Mouse (Mus musculus): ENCODE results near the gene Actn1. TPM values are rescaled to one million over a fixed set of nuclear protein-coding genes. Genes with fewer than 3 reads are reported as not detected.

Gene Actn1
- polyA plus RNA-seq, 1 experiment from 2014 or later, result 32.5 TPM

GRCm38 (mm10) chr12:80191371-80191770, 68.8 kb downstream of the Actn1 start:
- no peak overlapping the region for H3K9ac ChIP-seq (ENCODE audit: low read depth, low read length)
- TF ChIP-seq CTCF (IDR thresholded peaks at IDR 0.05; ENCODE audit: low read depth), result no peak
- ATAC-seq (replicated peaks; ENCODE audit: low FRiP score, low read depth) (no peak), DNase-seq (ENCODE audit: low spot score) (no peak)
- no peaks in the 10 kb centered on the region for H3K27me3 ChIP-seq (ENCODE audit: insufficient read depth, low read length)
- H3K4me3 ChIP-seq (replicated peaks; ENCODE audit: low read depth, low read length), result no peak overlapping the region
- H3K4me2 ChIP-seq (ENCODE audit: low read length), result no peak overlapping the region
- no peaks in the 10 kb centered on the region for H3K4me1 ChIP-seq (replicated peaks; ENCODE audit: insufficient read depth, low read length)
- H3K27ac ChIP-seq, result no peak overlapping the region
- H3K9me3 ChIP-seq (replicated peaks; ENCODE audit: low read length), result no peaks in the 10 kb centered on the region
- 70% methylated on average over 6 of the region's 6 CpGs for WGBS
- peaks cover 75% of the 10 kb centered on the region for H3K36me3 ChIP-seq (ENCODE audit: insufficient read depth, low read length)

GRCm38 (mm10) chr12:80190915-80191314, 69.3 kb downstream of the Actn1 start:
- H3K4me3 ChIP-seq (replicated peaks; ENCODE audit: low read depth, low read length), result no peak overlapping the region
- 90% methylated on average over 10 of the region's 10 CpGs for WGBS
- no peaks in the 10 kb centered on the region for H3K4me1 ChIP-seq (replicated peaks; ENCODE audit: insufficient read depth, low read length)
- DNase-seq (ENCODE audit: low spot score) (no peak), ATAC-seq (replicated peaks; ENCODE audit: low FRiP score, low read depth) (no peak)
- no peaks in the 10 kb centered on the region for H3K27me3 ChIP-seq (ENCODE audit: insufficient read depth, low read length)
- no peak overlapping the region for H3K9ac ChIP-seq (ENCODE audit: low read depth, low read length)
- no peak for TF ChIP-seq CTCF (IDR thresholded peaks at IDR 0.05; ENCODE audit: low read depth)
- no peak overlapping the region for H3K27ac ChIP-seq
- H3K36me3 ChIP-seq (ENCODE audit: insufficient read depth, low read length), result peaks cover 74% of the 10 kb centered on the region
- no peak overlapping the region for H3K4me2 ChIP-seq (ENCODE audit: low read length)
- no peaks in the 10 kb centered on the region for H3K9me3 ChIP-seq (replicated peaks; ENCODE audit: low read length)

- no peak overlapping the region for H3K9ac ChIP-seq (ENCODE audit: low read depth, low read length)
- peaks cover 73% of the 10 kb centered on the region for H3K36me3 ChIP-seq (ENCODE audit: insufficient read depth, low read length)
- ATAC-seq (replicated peaks; ENCODE audit: low FRiP score, low read depth), result no peak
- no peak for TF ChIP-seq CTCF (IDR thresholded peaks at IDR 0.05; ENCODE audit: low read depth)
- H3K27me3 ChIP-seq (ENCODE audit: insufficient read depth, low read length), result no peaks in the 10 kb centered on the region
- no peak overlapping the region for H3K4me2 ChIP-seq (ENCODE audit: low read length)
- 71% methylated on average over 5 of the region's 5 CpGs for WGBS
- no peak overlapping the region for H3K4me3 ChIP-seq (replicated peaks; ENCODE audit: low read depth, low read length)
- no peak overlapping the region for H3K27ac ChIP-seq
- DNase-seq (ENCODE audit: low spot score), result no peak
- no peaks in the 10 kb centered on the region for H3K9me3 ChIP-seq (replicated peaks; ENCODE audit: low read length)
- no peaks in the 10 kb centered on the region for H3K4me1 ChIP-seq (replicated peaks; ENCODE audit: insufficient read depth, low read length)
Measured at GRCm38 (mm10) chr12:80184041-80184440, 76.1 kb downstream of the Actn1 start.

- peaks cover 67% of the 10 kb centered on the region for H3K36me3 ChIP-seq (ENCODE audit: insufficient read depth, low read length)
- DNase-seq (ENCODE audit: low spot score), result no peak
- H3K4me1 ChIP-seq (replicated peaks; ENCODE audit: insufficient read depth, low read length), result no peaks in the 10 kb centered on the region
- TF ChIP-seq CTCF (IDR thresholded peaks at IDR 0.05; ENCODE audit: low read depth), result no peak
- H3K4me2 ChIP-seq (ENCODE audit: low read length), result no peak overlapping the region
- H3K4me3 ChIP-seq (replicated peaks; ENCODE audit: low read depth, low read length), result no peak overlapping the region
- H3K27ac ChIP-seq, result no peak overlapping the region
- H3K9ac ChIP-seq (ENCODE audit: low read depth, low read length), result no peak overlapping the region
- WGBS, result 68% methylated on average over 2 of the region's 2 CpGs
- no peaks in the 10 kb centered on the region for H3K9me3 ChIP-seq (replicated peaks; ENCODE audit: low read length)
- no peak for ATAC-seq (replicated peaks; ENCODE audit: low FRiP score, low read depth)
- H3K27me3 ChIP-seq (ENCODE audit: insufficient read depth, low read length), result no peaks in the 10 kb centered on the region
Measured at GRCm38 (mm10) chr12:80181831-80182230, 78.3 kb downstream of the Actn1 start.

GRCm38 (mm10) chr12:80178035-80178434, 82.1 kb downstream of the Actn1 start:
- Histone ChIP-seq H3K27ac (no peak overlapping the region), H3K4me3 (replicated peaks; ENCODE audit: low read depth, low read length) (no peak overlapping the region), H3K36me3 (ENCODE audit: insufficient read depth, low read length) (peaks cover 71% of the 10 kb centered on the region), H3K4me2 (ENCODE audit: low read length) (no peak overlapping the region), H3K9ac (ENCODE audit: low read depth, low read length) (no peak overlapping the region), H3K4me1 (replicated peaks; ENCODE audit: insufficient read depth, low read length) (no peaks in the 10 kb centered on the region), H3K9me3 (replicated peaks; ENCODE audit: low read length) (no peaks in the 10 kb centered on the region), H3K27me3 (ENCODE audit: insufficient read depth, low read length) (no peaks in the 10 kb centered on the region)
- ATAC-seq (replicated peaks; ENCODE audit: low FRiP score, low read depth) (no peak), DNase-seq (ENCODE audit: low spot score) (no peak)
- WGBS, result 81% methylated on average over 10 of the region's 10 CpGs
- no peak for TF ChIP-seq CTCF (IDR thresholded peaks at IDR 0.05; ENCODE audit: low read depth)

- ATAC-seq (replicated peaks; ENCODE audit: low FRiP score, low read depth) (no peak), DNase-seq (ENCODE audit: low spot score) (no peak)
- H3K27ac ChIP-seq, result no peak overlapping the region
- no peak for TF ChIP-seq CTCF (IDR thresholded peaks at IDR 0.05; ENCODE audit: low read depth)
- peak overlapping the region; percentile 53; the same call in 1 of the 2 replicates for H3K4me3 ChIP-seq (replicated peaks; ENCODE audit: low read depth, low read length)
- peak overlapping the region; percentile 35 for H3K4me2 ChIP-seq (ENCODE audit: low read length)
- no peaks in the 10 kb centered on the region for H3K4me1 ChIP-seq (replicated peaks; ENCODE audit: insufficient read depth, low read length)
- H3K36me3 ChIP-seq (ENCODE audit: insufficient read depth, low read length), result peaks cover 45% of the 10 kb centered on the region
- no peaks in the 10 kb centered on the region for H3K27me3 ChIP-seq (ENCODE audit: insufficient read depth, low read length)
- no peak overlapping the region for H3K9ac ChIP-seq (ENCODE audit: low read depth, low read length)
- WGBS, result 57% methylated on average over 12 of the region's 12 CpGs
- no peaks in the 10 kb centered on the region for H3K9me3 ChIP-seq (replicated peaks; ENCODE audit: low read length)
Measured at GRCm38 (mm10) chr12:80168736-80169135, 91.4 kb downstream of the Actn1 start.

- peaks cover 40% of the 10 kb centered on the region for H3K36me3 ChIP-seq (ENCODE audit: insufficient read depth, low read length)
- no peak for TF ChIP-seq CTCF (IDR thresholded peaks at IDR 0.05; ENCODE audit: low read depth)
- 20% methylated on average over 35 of the region's 35 CpGs for WGBS
Measured at GRCm38 (mm10) chr12:80168178-80168686, 91.9 kb downstream of the Actn1 start.

More at GRCm38 (mm10) chr12:80168178-80168686, 91.9 kb downstream of the Actn1 start:
- peak overlapping the region; percentile 35 for H3K4me2 ChIP-seq (ENCODE audit: low read length)
- no peaks in the 10 kb centered on the region for H3K27me3 ChIP-seq (ENCODE audit: insufficient read depth, low read length)
- DNase-seq (ENCODE audit: low spot score), result peak; percentile 93
- ATAC-seq (replicated peaks; ENCODE audit: low FRiP score, low read depth), result peak; percentile 71
- H3K9ac ChIP-seq (ENCODE audit: low read depth, low read length), result peak overlapping the region; percentile 47; the same call in 1 of the 2 replicates
- H3K4me3 ChIP-seq (replicated peaks; ENCODE audit: low read depth, low read length), result peak overlapping the region; percentile 53
- H3K4me1 ChIP-seq (replicated peaks; ENCODE audit: insufficient read depth, low read length), result no peaks in the 10 kb centered on the region
- H3K27ac ChIP-seq, result peak overlapping the region; percentile 58; the same call in 1 of the 2 replicates
- no peaks in the 10 kb centered on the region for H3K9me3 ChIP-seq (replicated peaks; ENCODE audit: low read length)
